Comparison of ENCODE assay signal across 12 mouse cellular contexts in the genomic region with DNA sequence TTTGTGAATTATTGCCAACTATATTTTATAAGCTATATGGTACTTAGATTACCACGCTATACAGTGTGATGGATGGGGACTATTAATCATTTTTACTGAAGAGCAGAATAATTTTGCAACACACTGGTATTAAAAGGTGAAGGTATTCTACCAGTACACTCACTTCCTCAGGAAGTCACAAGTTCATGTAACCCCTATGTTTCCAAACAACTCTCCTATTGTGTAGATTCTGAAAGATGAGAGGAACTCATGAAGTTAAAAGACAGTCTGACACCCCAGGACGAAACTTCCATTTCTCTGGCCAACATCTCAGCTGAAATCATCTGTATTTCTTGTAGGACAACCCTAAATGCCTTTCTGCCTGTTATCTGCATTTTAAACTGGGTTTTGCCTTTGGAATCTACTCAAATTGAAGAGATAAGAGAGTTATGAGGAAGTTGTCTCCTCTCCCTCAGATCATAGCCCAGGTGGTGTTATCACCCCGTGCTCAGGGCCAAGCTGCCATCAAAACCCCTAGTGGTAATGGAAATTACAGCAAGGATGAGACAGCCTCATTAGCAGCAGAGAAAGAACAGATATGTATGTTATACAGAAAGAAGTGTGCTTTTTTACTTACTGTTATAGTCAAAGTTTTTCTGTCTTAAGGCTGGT.
DNase-seq lines count a peak whose midpoint lies in the region; ATAC-seq and TF ChIP-seq lines count a peak whose summit lies in the region.
"Had no signal": no experiment of that assay in that cellular context is flagged by ENCODE, and none has a peak within 500 bp of the region (broad histone marks: within the 10 kb centered on the region; RNA-seq: fewer than 3 reads in every experiment).

No protein-coding gene starts in this region.

- no peak overlapping the region for H3K4me3 ChIP-seq in lung, embryonic 14.5 days (ENCODE audit: low read depth, low read length)
- H3K4me3 ChIP-seq in kidney, adult 2 months (ENCODE audit: insufficient read depth, low read depth, low read length): no peak overlapping the region
- H3K4me3 ChIP-seq: erythroblast, embryonic 14.5 days; lung, embryonic 15.5 days; midbrain, embryonic 15.5 days had no signal

- no peaks in the 10 kb centered on the region for H3K36me3 ChIP-seq in lung, embryonic 14.5 days (ENCODE audit: insufficient read depth)
- H3K36me3 ChIP-seq in kidney, adult 2 months (ENCODE audit: control insufficient read depth, insufficient read depth, low read length): no peaks in the 10 kb centered on the region
- H3K36me3 ChIP-seq: lung, embryonic 15.5 days; midbrain, embryonic 15.5 days had no signal

- WGBS in lung, embryonic 14.5 days: 62% methylated on average over 3 of the region's 3 CpGs
- WGBS in kidney, adult 2 months: 64% methylated on average over 3 of the region's 3 CpGs

- H3K27ac ChIP-seq in lung, embryonic 14.5 days (ENCODE audit: low read depth): no peak overlapping the region
- no peak overlapping the region for H3K27ac ChIP-seq in kidney, adult 2 months (ENCODE audit: insufficient read depth, low read depth, low read length)
- H3K27ac ChIP-seq: lung, embryonic 15.5 days; midbrain, embryonic 15.5 days had no signal

- no peaks in the 10 kb centered on the region for H3K4me1 ChIP-seq in lung, embryonic 14.5 days (ENCODE audit: insufficient read depth)
- H3K4me1 ChIP-seq in kidney, adult 2 months (ENCODE audit: control insufficient read depth, insufficient read depth, low read length): no peaks in the 10 kb centered on the region
- H3K4me1 ChIP-seq: lung, embryonic 15.5 days had no signal

- DNase-seq in lung, embryonic 14.5 days: no peak
- no peak for DNase-seq in lung, adult 18-20 months
- DNase-seq in ES-CJ7 (ENCODE audit: low read depth, low spot score): peak; percentile 2
- DNase-seq in thymus, postnatal 14 days: peak; percentile 39
- DNase-seq in urinary bladder, postnatal 10 days (ENCODE audit: low spot score): no peak
- no peak for DNase-seq in kidney, adult 2 months
- DNase-seq: kidney, adult 8-10 months; spleen, adult 18-20 months had no signal

- no peak overlapping the region for H3K9ac ChIP-seq in lung, embryonic 14.5 days
- H3K9ac ChIP-seq: lung, embryonic 15.5 days; midbrain, embryonic 15.5 days had no signal

- no peak for ATAC-seq in lung, embryonic 14.5 days (ENCODE audit: insufficient read depth)
- peak; percentile 67 to 82 for ATAC-seq in hematopoietic stem cell, adult 5-6 weeks (replicated peaks in 1 of 2; ENCODE audit: insufficient read depth in 1 of 2, low FRiP score in 2 of 2, low TSS enrichment in 1 of 2, low read depth in 1 of 2, poor library complexity in 2 of 2, severe bottlenecking in 2 of 2)
- ATAC-seq: midbrain, embryonic 15.5 days had no signal

- no peak for TF ChIP-seq POLR2A in kidney, adult 2 months (IDR thresholded peaks at IDR 0.05; ENCODE audit: low read depth, low read length)

- H3K27me3 ChIP-seq in lung, embryonic 14.5 days (ENCODE audit: insufficient read depth, low read length): no peaks in the 10 kb centered on the region
- H3K27me3 ChIP-seq in kidney, adult 2 months (replicated peaks; ENCODE audit: control insufficient read depth, insufficient read depth, low read length): no peaks in the 10 kb centered on the region
- H3K27me3 ChIP-seq: lung, embryonic 15.5 days; midbrain, embryonic 15.5 days had no signal

- H3K4me2 ChIP-seq in lung, embryonic 14.5 days: no peak overlapping the region
- H3K4me2 ChIP-seq: lung, embryonic 15.5 days; midbrain, embryonic 15.5 days had no signal

- TF ChIP-seq CTCF in lung, embryonic 14.5 days (IDR thresholded peaks at IDR 0.05; ENCODE audit: low read depth): peak; percentile 25; the same call in 1 of the 2 replicates
- no peak for TF ChIP-seq CTCF in kidney, adult 2 months (conservative IDR thresholded peaks at IDR 0.05; ENCODE audit: insufficient read depth, insufficient read length, low read depth, low read length)

- H3K9me3 ChIP-seq in lung, embryonic 14.5 days (ENCODE audit: low read depth, low read length): no peaks in the 10 kb centered on the region
- H3K9me3 ChIP-seq: lung, embryonic 15.5 days; midbrain, embryonic 15.5 days had no signal

Comparison
In these comparisons a context has a peak if more than half of its experiments do, and no peak if none do; other contexts are left out.
1. DNase-seq: peak in ES-CJ7 (single experiment) and thymus, postnatal 14 days (single experiment); none in lung, embryonic 14.5 days (single experiment), lung, adult 18-20 months (0 of 2), urinary bladder, postnatal 10 days (single experiment) and kidney, adult 2 months (single experiment).